Mouse (Mus musculus): ENCODE data around the gene Pebp1. TPM values are rescaled to one million over a fixed set of nuclear protein-coding genes. Genes with fewer than 3 reads are reported as not detected.

The Pebp1 gene
- 841 and 885 TPM in 2 replicates for polyA plus RNA-seq (2015; fragmentation: Nextera tagmentation; extraction: Ambion mirVana)

- H3K9me3 ChIP-seq (ENCODE audit: low read length): peaks cover 5% of the 10 kb centered on the region; the same call in 1 of the 2 replicates
- peak within 1 kb of the TSS; percentile 90 for H3K9ac ChIP-seq (replicated peaks; ENCODE audit: low read length)
- peak within 1 kb of the TSS; percentile 75 for H3K27ac ChIP-seq (ENCODE audit: low read length)
- under 1% methylated on average over 68 of the region's 77 CpGs for WGBS
- no peaks in the 10 kb centered on the region for H3K27me3 ChIP-seq (ENCODE audit: insufficient read depth, low read length)
- peak within 1 kb of the TSS; percentile 72 for H3K4me2 ChIP-seq (replicated peaks; ENCODE audit: low read depth, low read length)
- ATAC-seq (ENCODE audit: low FRiP score, low TSS enrichment): peak; percentile 96
- H3K4me1 ChIP-seq (ENCODE audit: insufficient read depth, low read length): peaks cover 31% of the 10 kb centered on the region
- H3K36me3 ChIP-seq (ENCODE audit: insufficient read depth, low read length): peaks cover 23% of the 10 kb centered on the region
- peak within 1 kb of the TSS; percentile 92 for H3K4me3 ChIP-seq (ENCODE audit: low read length)
Observed at GRCm38 (mm10) chr5:117286831-117287822, at the start of gene Pebp1. Gene Pebp1, minus strand, starts transcription at chr5:117287625.

GRCm38 (mm10) chr5:117330457-117330856 lies 43.0 kb upstream of the Pebp1 start:
- Histone ChIP-seq H3K4me3 (ENCODE audit: low read length) (no peak overlapping the region), H3K4me2 (replicated peaks; ENCODE audit: low read depth, low read length) (no peak overlapping the region), H3K9ac (replicated peaks; ENCODE audit: low read length) (no peak overlapping the region), H3K27me3 (ENCODE audit: insufficient read depth, low read length) (no peaks in the 10 kb centered on the region), H3K9me3 (ENCODE audit: low read length) (peaks cover 6% of the 10 kb centered on the region; the same call in 1 of the 2 replicates), H3K4me1 (ENCODE audit: insufficient read depth, low read length) (no peaks in the 10 kb centered on the region), H3K36me3 (ENCODE audit: insufficient read depth, low read length) (peaks cover 8% of the 10 kb centered on the region; the same call in 1 of the 2 replicates), H3K27ac (ENCODE audit: low read length) (no peak overlapping the region)
- no peak for ATAC-seq (ENCODE audit: low FRiP score, low TSS enrichment)
- WGBS: 80% methylated on average over 7 of the region's 7 CpGs

- ATAC-seq (ENCODE audit: low FRiP score, low TSS enrichment): no peak
Observed at GRCm38 (mm10) chr5:117326408-117326807, 39.0 kb upstream of the Pebp1 start.

DNA sequence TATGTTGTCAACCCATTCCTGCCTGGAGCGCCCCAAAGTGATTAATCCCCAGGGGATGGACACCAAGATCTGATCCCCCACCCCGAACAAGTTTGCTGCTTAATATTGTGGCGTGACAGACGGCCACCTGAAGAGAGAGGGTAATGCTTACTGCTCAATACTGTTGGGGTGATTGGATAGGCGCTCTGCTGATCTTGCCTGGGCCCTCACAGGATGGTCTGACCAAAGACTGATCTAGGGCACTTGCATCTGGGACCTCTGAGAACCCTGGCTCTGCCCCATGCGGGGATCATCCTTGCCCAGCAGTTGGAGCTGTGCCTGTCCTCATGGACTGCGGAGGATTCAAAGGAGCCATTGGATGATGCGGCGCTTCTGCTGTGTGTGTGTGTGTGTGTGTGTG lies 36.3 kb upstream of the Pebp1 start:
- Histone ChIP-seq H3K9me3 (ENCODE audit: low read length) (no peaks in the 10 kb centered on the region), H3K4me2 (replicated peaks; ENCODE audit: low read depth, low read length) (no peak overlapping the region), H3K27me3 (ENCODE audit: insufficient read depth, low read length) (no peaks in the 10 kb centered on the region), H3K9ac (replicated peaks; ENCODE audit: low read length) (no peak overlapping the region), H3K4me3 (ENCODE audit: low read length) (no peak overlapping the region), H3K4me1 (ENCODE audit: insufficient read depth, low read length) (peaks cover 4% of the 10 kb centered on the region; the same call in 1 of the 2 replicates), H3K36me3 (ENCODE audit: insufficient read depth, low read length) (0 out of 2 replicates have a peak, but pooled peaks cover 3% of the 10 kb centered on the region), H3K27ac (ENCODE audit: low read length) (no peak overlapping the region)
- WGBS: 91% methylated on average over 9 of the region's 9 CpGs
- no peak for ATAC-seq (ENCODE audit: low FRiP score, low TSS enrichment)

More at GRCm38 (mm10) chr5:117326408-117326807, 39.0 kb upstream of the Pebp1 start:
- Histone ChIP-seq H3K36me3 (ENCODE audit: insufficient read depth, low read length) (0 out of 2 replicates have a peak, but pooled peaks cover 3% of the 10 kb centered on the region), H3K9me3 (ENCODE audit: low read length) (no peaks in the 10 kb centered on the region), H3K9ac (replicated peaks; ENCODE audit: low read length) (no peak overlapping the region), H3K4me1 (ENCODE audit: insufficient read depth, low read length) (no peaks in the 10 kb centered on the region), H3K4me2 (replicated peaks; ENCODE audit: low read depth, low read length) (no peak overlapping the region), H3K4me3 (ENCODE audit: low read length) (no peak overlapping the region), H3K27ac (ENCODE audit: low read length) (no peak overlapping the region), H3K27me3 (ENCODE audit: insufficient read depth, low read length) (no peaks in the 10 kb centered on the region)
- 81% methylated on average over 6 of the region's 6 CpGs for WGBS

GRCm38 (mm10) chr5:117318741-117319629 lies 31.6 kb upstream of the Pebp1 start, which contains the start of gene Vsig10:
Gene Vsig10, plus strand, starts transcription at chr5:117319083.
- H3K9me3 ChIP-seq (ENCODE audit: low read length): no peaks in the 10 kb centered on the region
- H3K36me3 ChIP-seq (ENCODE audit: insufficient read depth, low read length): no peaks in the 10 kb centered on the region
- peak within 1 kb of the TSS; percentile 75 for H3K4me3 ChIP-seq (ENCODE audit: low read length)
- peak; percentile 91 for ATAC-seq (ENCODE audit: low FRiP score, low TSS enrichment)
- H3K4me2 ChIP-seq (replicated peaks; ENCODE audit: low read depth, low read length): peak within 1 kb of the TSS; percentile 92
- no peaks in the 10 kb centered on the region for H3K27me3 ChIP-seq (ENCODE audit: insufficient read depth, low read length)
- H3K27ac ChIP-seq (ENCODE audit: low read length): peak within 1 kb of the TSS; percentile 83
- H3K4me1 ChIP-seq (ENCODE audit: insufficient read depth, low read length): peaks cover 15% of the 10 kb centered on the region
- H3K9ac ChIP-seq (replicated peaks; ENCODE audit: low read length): peak within 1 kb of the TSS; percentile 87
- WGBS: under 1% methylated on average over 80 of the region's 81 CpGs

- Histone ChIP-seq H3K9me3 (ENCODE audit: low read length) (no peaks in the 10 kb centered on the region), H3K27me3 (ENCODE audit: insufficient read depth, low read length) (no peaks in the 10 kb centered on the region), H3K4me1 (ENCODE audit: insufficient read depth, low read length) (peaks cover 14% of the 10 kb centered on the region), H3K4me3 (ENCODE audit: low read length) (no peak overlapping the region), H3K27ac (ENCODE audit: low read length) (peak overlapping the region; percentile 1; the same call in 1 of the 2 replicates), H3K9ac (replicated peaks; ENCODE audit: low read length) (no peak overlapping the region), H3K4me2 (replicated peaks; ENCODE audit: low read depth, low read length) (no peak overlapping the region), H3K36me3 (ENCODE audit: insufficient read depth, low read length) (no peaks in the 10 kb centered on the region)
- WGBS: 27% methylated on average over 9 of the region's 9 CpGs
- no peak for ATAC-seq (ENCODE audit: low FRiP score, low TSS enrichment)
Observed at GRCm38 (mm10) chr5:117314587-117315428, 27.4 kb upstream of the Pebp1 start.

DNA sequence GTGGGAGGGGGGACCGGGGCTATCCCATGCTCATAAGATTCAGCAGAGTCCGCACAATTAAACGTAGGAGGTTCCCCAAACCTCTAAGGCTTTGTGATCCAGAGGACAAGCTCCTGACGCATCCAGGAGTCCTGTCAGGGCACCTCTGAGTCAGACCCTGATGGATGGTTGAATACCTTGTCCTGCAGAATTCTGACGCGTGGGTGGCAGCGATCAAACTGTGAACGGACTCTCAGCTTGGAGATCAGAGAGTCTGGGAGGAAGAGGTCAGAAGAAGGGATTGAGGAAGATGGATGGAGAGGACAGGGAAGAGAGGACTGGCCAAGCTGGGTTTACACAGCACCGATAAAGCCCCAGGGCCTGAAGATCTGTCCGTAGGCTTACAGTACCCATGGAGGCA lies 26.5 kb upstream of the Pebp1 start:
- peak overlapping the region; percentile 36; the same call in 1 of the 2 replicates for H3K27ac ChIP-seq (ENCODE audit: low read length)
- H3K9ac ChIP-seq (replicated peaks; ENCODE audit: low read length): peak overlapping the region; percentile 50
- H3K9me3 ChIP-seq (ENCODE audit: low read length): no peaks in the 10 kb centered on the region
- H3K4me3 ChIP-seq (ENCODE audit: low read length): peak overlapping the region; percentile 43
- peak overlapping the region; percentile 57 for H3K4me2 ChIP-seq (replicated peaks; ENCODE audit: low read depth, low read length)
- no peaks in the 10 kb centered on the region for H3K36me3 ChIP-seq (ENCODE audit: insufficient read depth, low read length)
- H3K4me1 ChIP-seq (ENCODE audit: insufficient read depth, low read length): peaks cover 14% of the 10 kb centered on the region
- 33% methylated on average over 10 of the region's 10 CpGs for WGBS
- ATAC-seq (ENCODE audit: low FRiP score, low TSS enrichment): 0 out of 2 replicates have a peak, but pooled peaks have one; percentile 28
- no peaks in the 10 kb centered on the region for H3K27me3 ChIP-seq (ENCODE audit: insufficient read depth, low read length)

DNA sequence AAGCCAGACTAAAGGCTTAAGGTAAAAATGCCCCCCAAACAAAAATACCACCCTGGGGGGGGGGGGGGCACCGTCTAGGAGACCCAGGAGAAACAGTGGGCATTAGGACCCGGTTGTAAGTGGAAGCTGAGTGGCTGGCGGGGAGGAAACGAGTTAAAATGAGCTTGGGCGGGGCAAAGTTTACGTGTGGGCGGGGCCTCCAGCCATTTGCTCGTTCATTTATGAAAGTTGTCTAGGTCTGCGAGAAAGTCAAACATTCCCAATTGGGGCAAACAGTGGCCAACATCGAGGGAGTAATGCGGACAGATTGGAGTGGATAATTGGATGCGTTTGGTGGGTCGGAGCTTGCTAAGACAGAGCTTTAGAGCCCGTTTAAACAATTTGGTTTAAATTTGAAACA lies 26.0 kb upstream of the Pebp1 start:
- H3K4me3 ChIP-seq (ENCODE audit: low read length): peak overlapping the region; percentile 43
- no peaks in the 10 kb centered on the region for H3K36me3 ChIP-seq (ENCODE audit: insufficient read depth, low read length)
- H3K27ac ChIP-seq (ENCODE audit: low read length): peak overlapping the region; percentile 36; the same call in 1 of the 2 replicates
- WGBS: 17% methylated on average over 14 of the region's 14 CpGs
- no peaks in the 10 kb centered on the region for H3K27me3 ChIP-seq (ENCODE audit: insufficient read depth, low read length)
- H3K4me1 ChIP-seq (ENCODE audit: insufficient read depth, low read length): peaks cover 13% of the 10 kb centered on the region
- no peaks in the 10 kb centered on the region for H3K9me3 ChIP-seq (ENCODE audit: low read length)
- peak overlapping the region; percentile 57 for H3K4me2 ChIP-seq (replicated peaks; ENCODE audit: low read depth, low read length)
- H3K9ac ChIP-seq (replicated peaks; ENCODE audit: low read length): peak overlapping the region; percentile 50
- ATAC-seq (ENCODE audit: low FRiP score, low TSS enrichment): peak; percentile 50; the same call in 1 of the 2 replicates

All from kidney, embryonic 16.5 days (tissue).